Mouse (Mus musculus): ENCODE data around the gene Parp6. TPM values are rescaled to one million over a fixed set of nuclear protein-coding genes. Genes with fewer than 3 reads are reported as not detected.

The Parp6 gene
- polyA plus RNA-seq, 1 experiment from 2014 or later: 13.3 TPM

- peak; percentile 77 for ATAC-seq (ENCODE audit: low FRiP score, low TSS enrichment)
- peak overlapping the region; percentile 49 for H3K4me2 ChIP-seq (replicated peaks; ENCODE audit: low read depth)
- H3K4me3 ChIP-seq (ENCODE audit: low read depth, low read length): peak overlapping the region; percentile 24
- WGBS: 4% methylated on average over 13 of the region's 13 CpGs
- DNase-seq (ENCODE audit: low spot score): peak; percentile 77
- H3K36me3 ChIP-seq (ENCODE audit: control insufficient read depth, insufficient read depth, low read length): no peaks in the 10 kb centered on the region
- H3K27ac ChIP-seq (replicated peaks): no peak overlapping the region
- TF ChIP-seq EP300 (optimal IDR thresholded peaks at IDR 0.05) (no peak), CTCF (IDR thresholded peaks at IDR 0.05; ENCODE audit: low read depth) (peak; percentile 90)
- no peaks in the 10 kb centered on the region for H3K27me3 ChIP-seq (ENCODE audit: control insufficient read depth, insufficient read depth, low read length)
- H3K4me1 ChIP-seq (replicated peaks; ENCODE audit: control insufficient read depth, insufficient read depth): no peaks in the 10 kb centered on the region
- H3K9ac ChIP-seq (ENCODE audit: low read length): peak overlapping the region; percentile 18; the same call in 1 of the 2 replicates
- no peaks in the 10 kb centered on the region for H3K9me3 ChIP-seq (ENCODE audit: control insufficient read depth, low read length)
Measured at GRCm38 (mm10) chr9:59584871-59585308, 32.2 kb upstream of the Parp6 start.

- no peak for ATAC-seq (ENCODE audit: low FRiP score, low TSS enrichment)
- Histone ChIP-seq H3K9me3 (ENCODE audit: control insufficient read depth, low read length) (no peaks in the 10 kb centered on the region), H3K36me3 (ENCODE audit: control insufficient read depth, insufficient read depth, low read length) (no peaks in the 10 kb centered on the region), H3K4me2 (replicated peaks; ENCODE audit: low read depth) (no peak overlapping the region), H3K4me1 (replicated peaks; ENCODE audit: control insufficient read depth, insufficient read depth) (no peaks in the 10 kb centered on the region), H3K27ac (replicated peaks) (no peak overlapping the region), H3K9ac (ENCODE audit: low read length) (no peak overlapping the region), H3K27me3 (ENCODE audit: control insufficient read depth, insufficient read depth, low read length) (no peaks in the 10 kb centered on the region), H3K4me3 (ENCODE audit: low read depth, low read length) (no peak overlapping the region)
- no peak for DNase-seq (ENCODE audit: low spot score)
- 66% methylated on average over 5 of the region's 5 CpGs for WGBS
- TF ChIP-seq CTCF (IDR thresholded peaks at IDR 0.05; ENCODE audit: low read depth) (no peak), EP300 (optimal IDR thresholded peaks at IDR 0.05) (no peak)
Measured at GRCm38 (mm10) chr9:59588252-59588651, 28.8 kb upstream of the Parp6 start.

GRCm38 (mm10) chr9:59588710-59589671 lies 28.1 kb upstream of the Parp6 start:
- no peaks in the 10 kb centered on the region for H3K4me1 ChIP-seq (replicated peaks; ENCODE audit: control insufficient read depth, insufficient read depth)
- H3K4me3 ChIP-seq (ENCODE audit: low read depth, low read length): no peak overlapping the region
- TF ChIP-seq EP300 (optimal IDR thresholded peaks at IDR 0.05) (no peak), CTCF (IDR thresholded peaks at IDR 0.05; ENCODE audit: low read depth) (no peak)
- 44% methylated on average over 12 of the region's 12 CpGs for WGBS
- H3K9ac ChIP-seq (ENCODE audit: low read length): no peak overlapping the region
- no peak for DNase-seq (ENCODE audit: low spot score)
- 0 out of 2 replicates have a peak, but pooled peaks have one; percentile 20 for ATAC-seq (ENCODE audit: low FRiP score, low TSS enrichment)
- H3K9me3 ChIP-seq (ENCODE audit: control insufficient read depth, low read length): no peaks in the 10 kb centered on the region
- H3K36me3 ChIP-seq (ENCODE audit: control insufficient read depth, insufficient read depth, low read length): no peaks in the 10 kb centered on the region
- no peaks in the 10 kb centered on the region for H3K27me3 ChIP-seq (ENCODE audit: control insufficient read depth, insufficient read depth, low read length)
- H3K27ac ChIP-seq (replicated peaks): no peak overlapping the region
- H3K4me2 ChIP-seq (replicated peaks; ENCODE audit: low read depth): no peak overlapping the region

GRCm38 (mm10) chr9:59589703-59590439 lies 27.2 kb upstream of the Parp6 start:
- H3K4me3 ChIP-seq (ENCODE audit: low read depth, low read length): no peak overlapping the region
- no peaks in the 10 kb centered on the region for H3K36me3 ChIP-seq (ENCODE audit: control insufficient read depth, insufficient read depth, low read length)
- ATAC-seq (ENCODE audit: low FRiP score, low TSS enrichment) (no peak), DNase-seq (ENCODE audit: low spot score) (no peak)
- H3K9ac ChIP-seq (ENCODE audit: low read length): no peak overlapping the region
- H3K4me1 ChIP-seq (replicated peaks; ENCODE audit: control insufficient read depth, insufficient read depth): no peaks in the 10 kb centered on the region
- 68% methylated on average over 10 of the region's 10 CpGs for WGBS
- no peaks in the 10 kb centered on the region for H3K9me3 ChIP-seq (ENCODE audit: control insufficient read depth, low read length)
- no peak overlapping the region for H3K4me2 ChIP-seq (replicated peaks; ENCODE audit: low read depth)
- no peak overlapping the region for H3K27ac ChIP-seq (replicated peaks)
- H3K27me3 ChIP-seq (ENCODE audit: control insufficient read depth, insufficient read depth, low read length): no peaks in the 10 kb centered on the region
- no peak for TF ChIP-seq EP300 (optimal IDR thresholded peaks at IDR 0.05)
- TF ChIP-seq CTCF (IDR thresholded peaks at IDR 0.05; ENCODE audit: low read depth): no peak

GRCm38 (mm10) chr9:59601661-59602060 lies 15.4 kb upstream of the Parp6 start:
- no peak for ATAC-seq (ENCODE audit: low FRiP score, low TSS enrichment)
- H3K4me3 ChIP-seq (ENCODE audit: low read depth, low read length): no peak overlapping the region
- 58% methylated on average over 8 of the region's 8 CpGs for WGBS

More at GRCm38 (mm10) chr9:59601661-59602060, 15.4 kb upstream of the Parp6 start:
- DNase-seq (ENCODE audit: low spot score): no peak
- H3K4me1 ChIP-seq (replicated peaks; ENCODE audit: control insufficient read depth, insufficient read depth): no peaks in the 10 kb centered on the region
- no peak overlapping the region for H3K4me2 ChIP-seq (replicated peaks; ENCODE audit: low read depth)
- no peaks in the 10 kb centered on the region for H3K36me3 ChIP-seq (ENCODE audit: control insufficient read depth, insufficient read depth, low read length)
- H3K9me3 ChIP-seq (ENCODE audit: control insufficient read depth, low read length): no peaks in the 10 kb centered on the region
- TF ChIP-seq CTCF (IDR thresholded peaks at IDR 0.05; ENCODE audit: low read depth) (no peak), EP300 (optimal IDR thresholded peaks at IDR 0.05) (no peak)
- H3K27me3 ChIP-seq (ENCODE audit: control insufficient read depth, insufficient read depth, low read length): no peaks in the 10 kb centered on the region
- H3K27ac ChIP-seq (replicated peaks): no peak overlapping the region
- no peak overlapping the region for H3K9ac ChIP-seq (ENCODE audit: low read length)
